Mouse (Mus musculus) hindbrain, embryonic 10.5 days (tissue): Measurements from ENCODE around the gene Gm19345. TPM values are rescaled to one million over a fixed set of nuclear protein-coding genes. Genes with fewer than 3 reads are reported as not detected.

Source experiments
- DNase-seq: peaks from one replicate; pipeline ENCODE4 v3.0.0-alpha.2; 2017; ENCODE audit warnings: low spot score
- H3K27ac ChIP-seq: fragments of 300-500 bp; sonication (generic); 2 replicates; pipeline ENCODE4 v1.5.1; 2016; ENCODE audit warnings: mild to moderate bottlenecking, moderate library complexity
- H3K27me3 ChIP-seq: fragments of 300-500 bp; sonication (generic); 2 replicates; pipeline ENCODE4 v1.6.1; 2016; ENCODE audit warnings: mild to moderate bottlenecking; ENCODE audit not compliant: poor library complexity, insufficient read depth, severe bottlenecking
- H3K36me3 ChIP-seq: fragments of 300-500 bp; sonication (generic); 2 replicates; pipeline ENCODE4 v1.6.1; 2016; ENCODE audit warnings: mild to moderate bottlenecking, moderate library complexity
- H3K4me1 ChIP-seq: fragments of 300-500 bp; sonication (generic); replicated peaks from 2 replicates; pipeline ENCODE4 v1.6.1; 2016; ENCODE audit warnings: mild to moderate bottlenecking
- H3K4me3 ChIP-seq: fragments of 300-500 bp; sonication (generic); 2 replicates; pipeline ENCODE4 v1.5.1; 2016; ENCODE audit warnings: mild to moderate bottlenecking, moderate library complexity
- H3K9me3 ChIP-seq: fragments of 300-500 bp; sonication (generic); 2 replicates; pipeline ENCODE4 v1.6.1; 2016; ENCODE audit warnings: mild to moderate bottlenecking, moderate library complexity
- WGBS: fragments of 180-500 bp; shearing (Covaris S2); methylation state at CpG from one replicate; pipeline ENCODE4 v1.1.7; 2016; 5-methylcytosine and 5-hydroxymethylcytosine counted together
- polyA plus RNA-seq: library from polyadenylated mRNA; unstranded; fragments of >200 nt; fragmentation: Nextera tagmentation; extraction: Ambion mirVana; gene quantifications from 2 replicates; pipeline ENCODE4 v1.2.1, GENCODE M21; 2016

Gene Gm19345
- polyA plus RNA-seq, 1 experiment from 2014 or later: 0.20 TPM

- Histone ChIP-seq H3K4me1 (no peaks in the 10 kb centered on the region), H3K27me3 (no peaks in the 10 kb centered on the region), H3K27ac (no peak overlapping the region), H3K4me3 (no peak overlapping the region), H3K9me3 (no peaks in the 10 kb centered on the region), H3K36me3 (no peaks in the 10 kb centered on the region)
- 68% methylated on average over 3 of the region's 3 CpGs for WGBS
- DNase-seq: no peak
These were observed 15.0 kb upstream of the Gm19345 start for GRCm38 (mm10) chr7:19836843-19837242.

- H3K27ac ChIP-seq: no peak overlapping the region
- H3K4me3 ChIP-seq: no peak overlapping the region
- no peaks in the 10 kb centered on the region for H3K36me3 ChIP-seq
- WGBS: 82% methylated on average over 4 of the region's 4 CpGs
- peaks cover 25% of the 10 kb centered on the region for H3K27me3 ChIP-seq
- H3K9me3 ChIP-seq: no peaks in the 10 kb centered on the region
- 0 out of 2 replicates have a peak, but pooled peaks cover 6% of the 10 kb centered on the region for H3K4me1 ChIP-seq
- no peak for DNase-seq
These were observed 11.4 kb upstream of the Gm19345 start for GRCm38 (mm10) chr7:19840371-19840770.

DNA sequence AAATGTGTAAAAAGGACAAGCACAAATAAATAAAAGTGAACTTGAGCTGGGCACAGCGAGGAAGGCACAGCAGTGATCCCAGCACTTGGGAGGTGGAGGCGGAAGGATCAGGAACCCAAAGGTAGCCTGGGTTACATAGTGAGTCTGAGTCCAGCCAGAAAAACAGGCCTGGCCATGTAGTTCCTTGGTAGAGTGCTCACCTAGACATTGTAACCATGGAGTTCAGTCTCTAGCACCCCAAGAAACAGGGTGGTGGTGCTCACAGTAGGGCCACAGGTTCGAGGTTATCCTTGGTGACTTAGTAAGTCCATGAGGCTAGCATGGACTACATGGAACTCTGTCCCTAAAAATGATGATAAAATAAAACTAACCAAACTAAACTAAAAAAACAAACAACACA, 10.9 kb upstream of the Gm19345 start:
- Histone ChIP-seq H3K4me3 (no peak overlapping the region), H3K27ac (no peak overlapping the region), H3K27me3 (peaks cover 25% of the 10 kb centered on the region), H3K36me3 (no peaks in the 10 kb centered on the region), H3K9me3 (no peaks in the 10 kb centered on the region), H3K4me1 (0 out of 2 replicates have a peak, but pooled peaks cover 6% of the 10 kb centered on the region)
- DNase-seq: no peak
- WGBS: 75% methylated on average over 3 of the region's 3 CpGs

- H3K27ac ChIP-seq: no peak overlapping the region
- H3K4me1 ChIP-seq: 0 out of 2 replicates have a peak, but pooled peaks cover 6% of the 10 kb centered on the region
- H3K9me3 ChIP-seq: no peaks in the 10 kb centered on the region
- no peak overlapping the region for H3K4me3 ChIP-seq
- no peak for DNase-seq
- 85% methylated on average over 21 of the region's 21 CpGs for WGBS
- H3K27me3 ChIP-seq: peaks cover 29% of the 10 kb centered on the region
- no peaks in the 10 kb centered on the region for H3K36me3 ChIP-seq
These were observed 10.0 kb upstream of the Gm19345 start for GRCm38 (mm10) chr7:19841686-19842413.

DNA sequence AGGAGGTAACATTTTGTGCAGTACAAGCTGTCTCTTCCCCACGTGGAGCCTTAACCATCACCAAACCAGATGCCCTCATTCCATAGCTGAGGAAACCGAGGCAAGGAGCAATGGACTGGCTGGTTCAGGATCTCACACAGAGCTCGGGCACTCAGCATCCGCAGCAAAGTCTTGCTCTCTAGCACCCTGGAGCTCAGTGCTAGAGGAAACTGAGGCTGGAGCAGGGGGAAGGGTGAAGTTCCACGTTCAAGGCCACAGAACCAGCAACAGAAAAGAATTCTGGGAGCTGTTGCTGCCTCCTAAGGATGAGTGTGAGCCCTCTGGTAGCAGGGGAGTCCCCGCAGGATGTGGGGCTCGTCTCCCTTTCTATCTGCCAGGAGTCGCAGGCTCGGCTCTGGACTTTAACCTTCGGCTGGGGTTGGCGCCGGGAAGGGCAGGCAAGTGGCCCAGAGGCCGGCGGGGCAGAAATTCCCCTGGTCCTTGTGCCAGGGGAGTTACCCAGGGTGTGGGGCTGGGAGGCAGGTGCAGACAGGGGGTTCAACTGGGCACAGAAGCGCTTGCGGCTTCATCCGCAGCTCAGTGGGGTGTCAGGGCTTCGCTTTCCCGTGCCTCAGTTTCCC, 8.8 kb upstream of the Gm19345 start:
- Histone ChIP-seq H3K27ac (no peak overlapping the region), H3K36me3 (no peaks in the 10 kb centered on the region), H3K4me1 (0 out of 2 replicates have a peak, but pooled peaks cover 13% of the 10 kb centered on the region), H3K4me3 (no peak overlapping the region), H3K9me3 (no peaks in the 10 kb centered on the region), H3K27me3 (peaks cover 40% of the 10 kb centered on the region)
- no peak for DNase-seq
- WGBS: 27% methylated on average over 19 of the region's 19 CpGs

GRCm38 (mm10) chr7:19843561-19843960, 8.2 kb upstream of the Gm19345 start:
- no peak overlapping the region for H3K4me3 ChIP-seq
- H3K27me3 ChIP-seq: peaks cover 45% of the 10 kb centered on the region
- 4% methylated on average over 11 of the region's 11 CpGs for WGBS

DNA sequence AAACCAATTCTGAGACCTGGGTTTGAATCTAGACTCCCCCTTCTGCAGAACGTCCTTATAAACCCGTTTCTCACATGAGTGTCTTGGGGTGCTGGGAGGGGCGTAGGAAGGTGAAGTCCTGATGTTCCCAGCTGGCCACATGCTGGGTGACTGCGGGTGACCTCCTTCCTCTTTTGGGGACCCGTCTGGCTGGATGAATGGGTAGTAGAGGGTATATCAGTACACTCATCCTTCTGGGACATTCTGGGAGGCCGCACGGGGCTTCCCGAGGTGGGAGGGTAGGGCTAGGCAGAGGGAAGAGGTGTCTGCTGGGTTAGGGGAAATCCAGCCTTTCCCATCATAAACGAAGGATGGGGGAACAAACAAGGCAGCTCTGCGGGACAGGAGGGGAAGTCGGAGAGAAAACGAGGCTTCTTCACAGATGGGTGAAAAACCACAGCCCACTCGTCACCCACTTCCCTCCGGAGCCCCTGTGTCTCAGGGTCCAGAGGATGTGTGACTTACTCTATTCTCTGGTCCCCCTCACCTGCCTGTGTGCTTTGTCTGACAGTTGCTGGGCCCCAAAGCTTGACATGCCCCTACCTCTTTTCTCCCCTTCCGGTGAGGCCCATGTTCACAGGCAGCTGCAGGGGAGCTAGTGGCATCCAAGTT, 7.2 kb upstream of the Gm19345 start:
- WGBS: 64% methylated on average over 15 of the region's 15 CpGs
- H3K4me1 ChIP-seq: 0 out of 2 replicates have a peak, but pooled peaks cover 13% of the 10 kb centered on the region
- peaks cover 49% of the 10 kb centered on the region for H3K27me3 ChIP-seq
- peaks cover 2% of the 10 kb centered on the region; the same call in 1 of the 2 replicates for H3K9me3 ChIP-seq
- H3K27ac ChIP-seq: no peak overlapping the region
- DNase-seq: no peak
- no peaks in the 10 kb centered on the region for H3K36me3 ChIP-seq
- no peak overlapping the region for H3K4me3 ChIP-seq

More at GRCm38 (mm10) chr7:19843561-19843960, 8.2 kb upstream of the Gm19345 start:
- Histone ChIP-seq H3K9me3 (no peaks in the 10 kb centered on the region), H3K27ac (no peak overlapping the region), H3K4me1 (0 out of 2 replicates have a peak, but pooled peaks cover 13% of the 10 kb centered on the region), H3K36me3 (no peaks in the 10 kb centered on the region)
- peak; percentile 71 for DNase-seq

GRCm38 (mm10) chr7:19853526-19853925, 1.7 kb downstream of the Gm19345 start:
- Histone ChIP-seq H3K27ac (no peak overlapping the region), H3K9me3 (peaks cover 10% of the 10 kb centered on the region; the same call in 1 of the 2 replicates), H3K36me3 (no peaks in the 10 kb centered on the region), H3K4me1 (peaks cover 7% of the 10 kb centered on the region), H3K27me3 (peaks cover 36% of the 10 kb centered on the region), H3K4me3 (no peak overlapping the region)
- 92% methylated on average over 20 of the region's 20 CpGs for WGBS
- no peak for DNase-seq

DNA sequence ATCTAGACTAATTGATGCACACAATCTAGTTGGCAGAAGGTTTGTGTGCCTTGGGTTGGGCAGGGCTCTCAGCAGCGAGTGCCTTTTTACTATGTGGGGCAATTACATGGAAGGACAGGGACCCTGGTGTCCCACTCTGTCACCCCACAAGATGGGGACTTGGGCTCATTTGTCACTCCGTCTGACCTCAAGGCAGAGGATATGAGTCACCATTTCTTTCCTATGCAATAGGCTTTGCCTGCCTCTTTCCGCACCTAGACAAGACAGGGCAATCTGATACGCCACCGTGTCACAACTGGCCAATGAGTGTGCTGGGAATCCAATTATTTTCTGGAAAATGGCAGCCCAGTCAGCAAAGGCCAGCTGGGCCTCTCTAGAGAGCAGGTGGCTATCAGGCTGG, 3.9 kb downstream of the Gm19345 start:
- 87% methylated on average over 5 of the region's 5 CpGs for WGBS
- no peak for DNase-seq
- H3K9me3 ChIP-seq: peaks cover 8% of the 10 kb centered on the region; the same call in 1 of the 2 replicates
- H3K36me3 ChIP-seq: no peaks in the 10 kb centered on the region
- peaks cover 7% of the 10 kb centered on the region for H3K4me1 ChIP-seq
- no peak overlapping the region for H3K27ac ChIP-seq
- H3K4me3 ChIP-seq: no peak overlapping the region
- H3K27me3 ChIP-seq: peaks cover 30% of the 10 kb centered on the region

- no peak overlapping the region for H3K4me3 ChIP-seq
- peaks cover 25% of the 10 kb centered on the region for H3K27me3 ChIP-seq
- H3K4me1 ChIP-seq: peaks cover 7% of the 10 kb centered on the region
- DNase-seq: no peak
- H3K9me3 ChIP-seq: peaks cover 14% of the 10 kb centered on the region; the same call in 1 of the 2 replicates
- H3K27ac ChIP-seq: no peak overlapping the region
- WGBS: 86% methylated on average over 6 of the region's 6 CpGs
- no peaks in the 10 kb centered on the region for H3K36me3 ChIP-seq
These were observed 4.5 kb downstream of the Gm19345 start for GRCm38 (mm10) chr7:19856283-19856682.

- H3K9me3 ChIP-seq: peaks cover 11% of the 10 kb centered on the region; the same call in 1 of the 2 replicates
These were observed 7.9 kb downstream of the Gm19345 start for GRCm38 (mm10) chr7:19859740-19860139.

GRCm38 (mm10) chr7:19861199-19861598, 9.4 kb downstream of the Gm19345 start, which contains the start of gene Ceacam16:
TSS of gene Ceacam16 (minus strand) at chr7:19861299.
- Histone ChIP-seq H3K27me3 (peaks cover 3% of the 10 kb centered on the region; the same call in 1 of the 2 replicates), H3K27ac (no peak within 1 kb of the TSS), H3K36me3 (no peaks in the 10 kb centered on the region), H3K9me3 (peaks cover 8% of the 10 kb centered on the region; the same call in 1 of the 2 replicates), H3K4me1 (no peaks in the 10 kb centered on the region), H3K4me3 (no peak within 1 kb of the TSS)
- WGBS: 83% methylated on average over 9 of the region's 9 CpGs
- DNase-seq: no peak

More at GRCm38 (mm10) chr7:19859740-19860139, 7.9 kb downstream of the Gm19345 start:
- WGBS: 82% methylated on average over 10 of the region's 10 CpGs
- peaks cover 3% of the 10 kb centered on the region; the same call in 1 of the 2 replicates for H3K27me3 ChIP-seq
- H3K4me3 ChIP-seq: no peak overlapping the region
- H3K27ac ChIP-seq: no peak overlapping the region
- H3K36me3 ChIP-seq: no peaks in the 10 kb centered on the region
- DNase-seq: no peak
- no peaks in the 10 kb centered on the region for H3K4me1 ChIP-seq
